Mouse (Mus musculus) NIH3T3 (cell line): Measurements from ENCODE around the gene Btbd35f12.
"Not testable (repeated sequence)": the region's sequence is repeated elsewhere in the genome, so short reads cannot be mapped to it uniquely, and the experiment has no call there.

ENCODE experiments used
- DNase-seq: peaks from one replicate; pipeline ENCODE4 v3.0.0-alpha.2; 2012; ENCODE audit warnings: low read depth

Btbd35f12 gene

GRCm38 (mm10) chrX:33313079-33313478, at the start of gene Btbd35f12:
TSS of gene Btbd35f12 (plus strand) at chrX:33313379.
- not testable (repeated sequence) for DNase-seq

- DNase-seq = not testable (repeated sequence)
Observed at GRCm38 (mm10) chrX:33353254-33353653, 40.1 kb downstream of the Btbd35f12 start.
